Mouse (Mus musculus): ENCODE data around the gene Gpc4.

Gpc4 gene

GRCm38 (mm10) chrX:52151555-52151954, 13.5 kb downstream of the Gpc4 start:
- intact Hi-C loops (cut with DNase I), result no loop called here

GRCm38 (mm10) chrX:52151100-52151499, 14.0 kb downstream of the Gpc4 start:
- intact Hi-C loops (cut with DNase I), result no loop called here

- intact Hi-C loops (cut with DNase I), result no loop called here
These were observed 19.5 kb downstream of the Gpc4 start for GRCm38 (mm10) chrX:52145563-52145962.

- intact Hi-C loops (cut with DNase I), result no loop called here
These were observed 20.6 kb downstream of the Gpc4 start for GRCm38 (mm10) chrX:52144491-52144890.

DNA sequence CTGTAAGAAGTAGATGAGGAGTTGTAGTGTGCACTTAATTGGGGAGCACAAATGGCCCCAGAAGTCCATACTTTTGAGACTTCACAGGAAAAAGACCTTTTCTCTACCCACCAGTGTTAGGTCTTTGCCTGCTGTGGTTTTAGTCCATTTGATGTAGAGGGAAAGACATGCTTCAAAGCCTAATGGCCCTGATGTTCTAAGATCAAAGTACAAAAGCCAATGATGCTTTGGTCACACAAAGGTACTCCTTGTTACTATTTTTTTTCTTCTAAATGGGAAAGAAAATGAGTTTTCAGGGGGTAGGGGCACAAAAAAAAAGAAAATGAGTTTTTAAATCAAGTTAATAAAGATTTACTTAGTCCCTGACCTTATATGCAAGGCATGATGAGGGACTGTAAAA, 24.7 kb downstream of the Gpc4 start:
- intact Hi-C loops (cut with DNase I), result no loop called here

DNA sequence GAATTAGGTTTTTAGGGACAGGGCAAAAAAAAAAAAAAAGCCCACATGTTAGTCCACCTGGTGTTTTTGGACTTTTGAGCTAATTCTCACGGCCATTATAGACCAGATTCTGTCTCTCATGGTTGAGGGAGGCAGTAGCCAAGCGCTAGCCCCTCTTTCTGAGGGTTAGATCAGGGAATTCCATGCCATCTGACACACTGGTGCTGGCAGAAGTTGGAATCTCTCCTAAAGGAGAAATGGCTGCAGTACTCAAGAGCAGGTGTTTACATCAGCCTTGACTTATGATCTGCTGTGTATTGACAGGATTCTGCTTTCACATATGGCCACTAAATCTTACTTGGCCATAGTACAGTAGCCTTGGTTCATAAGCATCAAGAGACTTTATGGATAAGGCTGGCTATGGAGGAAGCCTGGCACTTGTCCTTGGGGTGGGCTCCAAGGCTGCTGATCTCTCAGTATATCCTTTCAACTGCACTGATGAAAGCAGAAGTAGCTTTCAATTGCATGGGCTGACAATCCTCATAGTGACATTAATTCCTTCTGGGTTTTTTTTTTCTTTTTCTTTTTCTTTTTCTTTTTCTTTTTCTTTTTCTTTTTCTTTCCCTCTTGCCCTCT, 26.5 kb downstream of the Gpc4 start:
- intact Hi-C loops (cut with DNase I), result no loop called here

DNA sequence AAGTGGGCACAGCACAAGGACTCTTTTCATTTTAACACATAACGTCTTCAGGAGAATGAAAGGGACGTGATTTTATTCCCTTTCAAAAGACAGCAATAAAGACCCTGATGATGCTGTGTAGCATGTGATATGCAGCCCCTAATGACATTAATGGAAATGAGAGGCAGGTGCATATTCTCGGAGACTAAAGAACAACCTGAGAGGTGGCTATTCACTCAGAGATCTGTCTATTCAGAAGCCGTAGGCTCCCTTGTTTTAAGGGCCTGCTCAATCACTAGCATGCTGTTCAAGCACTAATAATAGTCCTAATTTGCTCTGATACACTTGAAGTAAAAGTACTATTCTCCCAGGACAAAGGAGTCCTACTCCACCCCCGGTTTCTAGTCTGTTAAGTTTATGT, 27.0 kb downstream of the Gpc4 start:
- intact Hi-C loops (cut with DNase I), result no loop called here

GRCm38 (mm10) chrX:52136525-52136924, 28.5 kb downstream of the Gpc4 start:
- intact Hi-C loops (cut with DNase I), result no loop called here

DNA sequence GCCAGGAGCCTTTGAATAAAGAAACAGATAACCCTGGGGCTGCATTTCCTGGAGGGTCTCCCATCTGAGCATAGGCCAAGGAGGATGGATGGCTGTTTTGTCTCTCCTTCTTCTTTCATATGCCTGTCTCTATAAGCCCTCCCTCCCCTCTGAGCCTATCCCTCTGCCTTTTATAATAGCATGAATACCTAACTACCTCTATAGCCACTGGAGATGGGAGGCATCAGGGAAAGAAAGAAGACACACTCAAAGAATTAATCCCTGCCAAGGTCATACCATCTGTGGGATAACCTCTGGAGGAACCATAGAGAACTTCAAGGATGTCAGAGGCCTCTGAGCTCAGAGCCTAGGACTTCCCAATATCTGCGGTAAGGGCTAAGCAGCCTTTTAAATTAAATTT, 35.4 kb downstream of the Gpc4 start:
- intact Hi-C loops (cut with DNase I), result no loop called here

GRCm38 (mm10) chrX:52128794-52129193, 36.3 kb downstream of the Gpc4 start:
- intact Hi-C loops (cut with DNase I), result no loop called here

DNA sequence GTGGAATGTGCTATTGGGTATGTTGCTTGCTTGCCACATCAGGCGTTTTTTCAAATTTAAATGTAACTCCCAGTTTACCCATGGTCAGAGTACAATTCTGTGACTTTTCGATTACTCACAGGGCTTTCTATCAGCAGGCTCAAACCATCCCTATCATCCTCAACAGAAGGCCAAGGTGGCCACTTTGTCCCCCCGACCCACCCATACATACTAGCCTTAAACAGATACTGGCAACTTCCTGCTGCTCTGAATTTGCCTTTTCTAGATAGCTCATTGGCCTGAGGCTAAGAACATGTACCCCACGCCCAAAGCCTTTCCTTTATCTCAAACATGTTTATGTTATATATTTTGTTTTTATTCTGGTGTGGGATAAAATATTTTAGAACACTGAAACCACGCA, 51.4 kb downstream of the Gpc4 start:
- intact Hi-C loops (cut with DNase I), result no loop called here

GRCm38 (mm10) chrX:52109663-52110062, 55.4 kb downstream of the Gpc4 start:
- intact Hi-C loops (cut with DNase I), result no loop called here

DNA sequence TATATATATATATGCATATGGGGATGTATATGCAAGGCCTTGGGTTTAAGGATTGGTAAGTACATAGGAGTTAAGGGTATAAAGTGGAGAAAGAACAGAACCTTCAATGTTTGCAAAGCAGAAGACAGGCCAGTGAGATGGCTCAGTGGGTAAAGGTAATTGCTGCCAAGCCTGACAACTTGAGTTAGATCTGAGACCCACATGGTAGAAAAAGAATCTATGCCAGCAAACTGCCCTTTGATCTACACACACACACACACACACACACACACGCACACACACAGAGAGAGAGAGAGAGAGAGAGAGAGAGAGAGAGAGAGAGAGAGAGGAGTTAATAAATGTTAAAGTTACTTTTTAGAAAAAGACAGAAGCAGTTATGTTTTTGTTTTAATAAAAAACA, 56.1 kb downstream of the Gpc4 start:
- intact Hi-C loops (cut with DNase I), result no loop called here

- intact Hi-C loops (cut with DNase I), result no loop called here
These were observed 61.3 kb downstream of the Gpc4 start for GRCm38 (mm10) chrX:52103771-52104170.

DNA sequence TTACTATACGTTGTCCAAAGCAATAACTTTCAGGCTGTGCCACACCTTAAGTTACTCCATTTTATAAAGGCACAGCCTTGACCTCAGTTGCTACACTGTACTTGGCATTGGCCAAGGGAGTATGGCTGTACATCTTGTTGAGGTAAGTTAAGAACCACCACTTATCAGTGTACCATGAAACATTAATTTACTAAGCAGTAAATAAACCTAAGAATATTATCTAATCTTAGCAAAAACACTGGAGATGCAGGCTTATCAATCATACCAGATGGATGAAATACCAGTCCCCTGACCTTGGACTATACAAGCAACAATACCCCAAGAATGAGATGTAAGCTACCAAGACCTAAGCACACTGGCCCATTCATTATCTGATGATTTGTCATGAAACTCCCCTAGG, 63.1 kb downstream of the Gpc4 start:
- intact Hi-C loops (cut with DNase I), result no loop called here

GRCm38 (mm10) chrX:52101445-52101844, 63.6 kb downstream of the Gpc4 start:
- intact Hi-C loops (cut with DNase I), result no loop called here

DNA sequence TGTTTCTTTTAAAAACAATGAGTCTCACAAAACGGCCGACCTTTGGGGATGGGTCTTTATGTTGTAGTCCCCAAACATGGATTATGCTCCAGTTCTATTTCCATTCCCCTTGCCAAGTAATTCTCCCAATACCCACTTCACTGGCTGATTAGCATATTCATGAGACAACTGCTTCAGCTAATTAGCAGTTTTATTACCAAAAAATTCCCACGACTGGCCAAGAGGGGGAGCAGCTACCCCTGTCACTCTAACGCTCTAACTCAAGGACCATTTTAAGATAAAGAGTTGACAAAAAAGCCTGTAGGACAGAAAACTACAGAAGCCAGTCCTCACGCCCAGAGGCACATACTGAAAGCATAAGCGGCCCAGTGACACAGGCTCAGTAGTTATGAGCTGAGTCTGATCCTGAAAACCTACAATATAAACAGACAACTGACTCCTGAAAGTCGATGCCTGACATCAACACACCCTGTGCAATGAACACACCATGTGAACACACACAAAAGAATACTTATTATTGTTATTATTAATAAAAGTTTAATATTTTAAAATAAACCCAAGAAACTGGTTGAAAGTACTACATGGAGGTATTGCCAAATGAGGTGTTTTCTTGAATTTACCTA, 77.2 kb downstream of the Gpc4 start:
- intact Hi-C loops (cut with DNase I), result loop anchor here (10.0 kb wide), 1 partner anchor 287 kb away; no protein-coding TSS in a partner anchor

GRCm38 (mm10) chrX:52086885-52087573, 78.0 kb downstream of the Gpc4 start:
- intact Hi-C loops (cut with DNase I), result loop anchor here (10.0 kb wide), 1 partner anchor 288 kb away; no protein-coding TSS in a partner anchor

- intact Hi-C loops (cut with DNase I), result loop anchor here (10.0 kb wide), 1 partner anchor 291 kb away; no protein-coding TSS in a partner anchor
These were observed 81.5 kb downstream of the Gpc4 start for GRCm38 (mm10) chrX:52083557-52083956.

DNA sequence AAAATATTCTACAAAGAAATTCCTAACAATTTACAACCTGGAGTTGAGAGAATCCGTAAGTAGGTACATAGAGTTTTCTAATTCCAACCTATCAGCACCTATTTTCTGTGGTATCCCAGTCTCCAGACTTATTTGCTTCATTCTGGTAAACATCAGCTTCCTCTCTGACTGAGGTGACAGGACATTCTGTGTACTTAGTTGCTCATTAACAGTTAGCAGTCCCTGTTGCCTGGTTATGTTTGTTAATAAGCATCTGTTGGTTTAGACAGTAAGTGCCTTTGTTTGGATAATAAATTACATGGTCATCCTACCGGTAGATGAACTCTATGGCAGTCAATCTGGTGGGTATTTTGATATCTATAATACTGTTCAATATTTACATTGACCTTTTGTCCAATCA, 92.6 kb downstream of the Gpc4 start:
- intact Hi-C loops (cut with DNase I), result no loop called here

DNA sequence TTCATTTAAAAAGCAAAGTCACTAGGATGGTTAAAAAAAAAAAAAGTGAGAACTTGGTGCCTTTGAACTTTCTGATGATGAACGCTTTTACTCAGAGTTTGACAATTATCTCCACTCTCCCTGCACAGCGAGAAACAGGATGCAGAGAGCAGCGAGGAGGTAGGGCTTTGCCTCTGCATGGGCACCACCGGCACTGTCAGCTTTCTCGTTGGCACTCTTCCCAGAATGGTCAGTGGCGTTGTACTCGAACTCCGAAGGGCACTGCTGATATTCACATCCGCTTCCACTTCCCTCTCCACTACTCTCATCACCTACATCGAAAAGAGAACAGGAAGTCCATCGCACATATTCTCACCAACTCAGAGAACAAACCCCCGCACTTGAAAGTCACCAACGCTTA, 111.6 kb downstream of the Gpc4 start:
- intact Hi-C loops (cut with DNase I), result no loop called here

DNA sequence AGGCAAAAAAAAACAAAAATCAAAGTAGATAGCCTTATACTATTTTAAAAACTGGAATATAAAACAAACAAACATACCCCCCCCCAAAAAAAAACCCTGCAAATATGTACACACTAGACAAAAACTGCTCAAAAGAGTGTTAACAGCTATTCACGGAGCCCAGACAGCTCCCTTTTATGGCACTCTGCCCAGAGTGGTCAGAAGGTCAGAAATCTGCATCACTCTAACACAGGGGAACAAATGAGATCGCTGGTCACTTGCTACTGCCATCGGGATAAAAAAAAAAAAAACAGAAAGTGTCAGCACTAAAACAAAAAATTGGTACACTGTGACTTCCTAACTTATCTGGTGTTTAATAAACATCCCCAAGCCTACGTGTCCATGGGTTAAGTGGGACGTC, 113.0 kb downstream of the Gpc4 start:
- intact Hi-C loops (cut with DNase I), result no loop called here

DNA sequence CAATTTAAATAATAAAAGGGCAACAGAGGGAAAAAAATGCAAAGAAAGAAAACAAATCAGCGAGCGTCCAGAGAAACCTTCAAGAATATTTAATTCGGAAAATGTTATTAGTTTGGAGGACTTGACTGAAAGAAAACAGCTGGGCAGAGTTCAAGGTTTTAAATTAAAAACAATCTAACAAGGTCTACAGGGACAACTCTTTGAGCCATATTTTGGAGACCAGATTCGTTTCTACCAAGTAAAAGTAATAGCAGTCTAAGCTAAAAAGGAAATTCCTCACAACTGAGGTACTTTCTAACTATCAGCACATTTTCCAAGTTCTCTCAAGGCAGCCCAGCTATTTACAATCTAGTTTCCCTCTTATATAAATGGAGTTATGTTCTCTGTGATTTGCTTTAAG, 114.1 kb downstream of the Gpc4 start:
- intact Hi-C loops (cut with DNase I), result no loop called here
